Mouse (Mus musculus) urinary bladder, postnatal 25 days (tissue): Measurements from ENCODE around the gene Bsg.
"Not testable (repeated sequence)": the region's sequence is repeated elsewhere in the genome, so short reads cannot be mapped to it uniquely, and the experiment has no call there.

Experiments
- DNase-seq: peaks from one replicate; pipeline ENCODE4 v3.0.0; 2022; ENCODE audit warnings: low spot score

The Bsg gene

DNA sequence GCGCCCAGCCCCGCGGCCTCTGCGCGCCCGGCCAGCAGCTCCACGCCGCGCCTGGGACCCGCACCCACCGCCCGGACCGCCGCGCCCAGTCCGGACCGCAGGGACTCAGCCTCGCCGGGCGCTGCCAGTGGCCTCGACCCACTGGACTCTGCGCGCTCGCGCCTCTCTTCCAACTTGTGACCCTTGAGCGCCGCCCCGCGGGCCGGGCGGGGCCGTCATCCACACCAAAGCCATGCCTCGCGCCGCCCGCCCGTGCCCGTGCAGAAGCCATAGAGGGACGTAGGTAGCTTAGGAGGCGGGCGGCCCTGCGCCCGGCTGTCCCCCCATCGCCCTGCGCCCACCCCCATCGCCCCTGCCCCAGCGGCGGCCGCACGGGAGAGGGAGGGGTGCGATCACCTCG lies 31.1 kb downstream of the Bsg start:
- DNase-seq, result no peak

DNA sequence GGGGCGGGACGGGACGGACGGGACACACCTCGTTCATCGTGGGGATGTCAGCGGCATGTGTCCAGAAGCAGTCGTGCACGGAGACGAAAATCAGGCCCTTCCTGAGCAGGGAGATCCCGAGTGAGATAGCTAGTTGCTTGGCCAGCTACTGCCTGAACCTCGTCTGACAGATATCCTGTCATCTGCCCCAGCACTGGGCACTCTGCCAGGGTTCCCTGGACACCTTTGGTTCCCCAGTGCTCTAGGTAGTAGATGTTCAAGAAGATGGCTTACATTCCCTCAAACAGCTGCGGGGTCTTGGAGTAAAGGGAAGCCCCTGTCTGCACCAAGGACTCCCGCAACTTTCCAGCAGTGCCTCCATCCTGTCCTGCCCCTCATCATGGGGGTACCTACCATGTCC lies 32.4 kb downstream of the Bsg start:
- DNase-seq, result no peak

DNA sequence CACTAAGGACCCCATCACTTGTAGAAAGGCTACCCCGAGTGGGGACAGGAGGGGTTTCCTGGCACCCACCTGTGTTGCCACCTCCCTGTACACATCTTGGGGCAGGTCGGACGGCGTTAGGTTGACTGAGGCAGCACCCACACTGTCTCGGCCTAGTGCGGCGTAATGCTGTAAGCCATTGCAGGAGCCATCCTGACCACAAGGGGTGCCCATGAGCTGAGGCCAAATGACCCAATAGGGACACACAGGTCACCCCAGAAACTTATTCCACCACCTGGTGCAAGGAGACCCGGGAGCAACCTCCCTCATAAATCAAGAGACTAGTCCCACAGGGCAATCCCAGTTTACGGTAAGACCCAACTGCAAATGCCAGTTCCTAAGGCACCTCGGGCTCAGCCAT lies 34.0 kb downstream of the Bsg start:
- no peak for DNase-seq

DNA sequence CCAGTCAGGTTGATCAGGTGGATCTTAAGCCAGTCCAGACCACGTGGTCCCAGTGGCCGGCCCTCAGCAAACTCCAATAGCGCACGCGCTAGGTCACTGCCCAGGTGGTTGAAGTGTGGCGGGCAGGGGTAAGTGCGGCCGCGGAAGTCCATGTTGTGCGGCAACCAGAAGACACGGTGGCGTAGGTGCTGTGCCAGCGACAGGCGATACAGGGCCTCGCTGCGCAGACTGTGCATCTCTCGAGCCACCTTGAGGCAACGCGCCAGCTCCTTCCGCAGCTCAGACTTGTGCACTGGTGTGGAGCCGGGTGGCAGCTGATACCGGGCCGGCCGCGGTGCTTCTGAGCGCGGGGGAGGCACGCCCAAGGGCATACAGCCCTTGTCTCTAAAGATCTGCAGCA lies 34.9 kb downstream of the Bsg start:
- DNase-seq, result no peak

DNA sequence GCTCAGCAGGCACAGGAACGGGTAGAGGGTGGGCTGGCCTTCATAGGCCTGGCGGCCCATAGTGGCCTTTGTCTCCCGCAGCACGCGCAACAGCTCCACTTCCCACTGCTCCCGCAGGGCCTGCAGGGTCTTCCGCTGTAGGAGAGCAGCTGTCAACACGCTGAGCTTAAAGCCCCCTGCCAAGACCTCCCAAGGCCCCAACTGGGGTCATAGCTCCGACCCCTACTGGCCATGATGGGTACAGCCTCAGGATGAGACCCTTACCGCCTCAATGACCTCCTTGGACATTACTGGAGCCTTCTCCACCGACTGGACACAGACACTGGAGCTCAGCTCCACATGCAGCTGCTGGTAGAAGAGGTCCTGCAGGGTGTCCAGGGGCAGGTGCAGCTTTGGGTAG lies 36.6 kb downstream of the Bsg start:
- no peak for DNase-seq

DNA sequence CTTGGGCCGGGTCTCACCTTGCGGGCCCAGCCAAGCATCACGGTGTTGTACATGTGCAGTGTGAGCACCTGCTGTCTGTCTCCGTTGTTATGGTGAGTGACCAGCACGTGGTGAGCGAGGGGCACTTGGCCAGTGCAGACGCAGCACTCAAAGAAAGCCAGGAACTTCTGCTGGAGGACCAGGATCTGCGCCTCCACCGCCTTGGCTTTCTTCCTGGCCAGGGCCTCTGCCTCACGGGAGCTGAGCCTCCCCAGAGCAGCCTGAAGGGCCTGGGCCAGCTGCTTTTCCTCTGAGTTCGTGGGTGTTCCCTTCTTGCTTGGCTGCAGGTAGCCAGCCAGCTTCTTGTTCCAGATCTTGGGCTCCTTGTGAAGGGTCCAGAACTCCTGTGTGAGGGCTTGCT lies 38.9 kb downstream of the Bsg start:
- DNase-seq, result no peak

DNA sequence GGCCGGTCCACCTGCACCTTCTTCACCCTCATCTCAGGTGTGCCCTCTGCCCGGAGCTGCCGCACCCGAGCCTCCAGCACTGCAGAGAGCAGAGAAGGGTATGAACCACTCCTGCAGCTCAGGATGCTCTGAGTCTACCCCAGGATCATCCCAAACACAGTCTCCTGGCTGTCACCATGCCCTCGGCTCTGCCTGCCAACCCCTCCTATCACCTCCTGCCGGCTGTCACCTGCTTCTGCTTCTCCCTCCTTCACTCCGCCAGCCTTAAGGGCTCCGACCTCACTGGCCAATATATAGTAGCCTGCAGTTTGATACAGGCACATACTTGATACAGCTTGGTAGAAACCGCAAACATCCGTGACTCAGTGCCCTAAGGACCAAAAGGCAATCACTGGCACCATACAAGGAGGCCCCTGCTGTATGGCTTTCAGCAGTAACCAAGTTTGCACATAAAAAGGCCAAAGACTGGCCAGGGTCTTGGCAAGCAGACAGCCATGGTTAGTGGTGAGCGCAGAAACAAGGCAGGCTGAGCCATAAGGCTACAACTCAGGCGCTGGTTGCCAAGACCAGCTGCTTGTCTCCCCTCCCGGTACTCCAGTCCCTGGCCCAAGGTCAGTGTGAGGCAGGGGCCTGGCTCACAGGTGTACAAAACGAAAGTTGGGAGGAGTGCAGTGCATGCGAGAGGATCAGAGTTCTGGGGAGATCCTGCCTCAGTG lies 39.5 kb downstream of the Bsg start:
- DNase-seq, result no peak

DNA sequence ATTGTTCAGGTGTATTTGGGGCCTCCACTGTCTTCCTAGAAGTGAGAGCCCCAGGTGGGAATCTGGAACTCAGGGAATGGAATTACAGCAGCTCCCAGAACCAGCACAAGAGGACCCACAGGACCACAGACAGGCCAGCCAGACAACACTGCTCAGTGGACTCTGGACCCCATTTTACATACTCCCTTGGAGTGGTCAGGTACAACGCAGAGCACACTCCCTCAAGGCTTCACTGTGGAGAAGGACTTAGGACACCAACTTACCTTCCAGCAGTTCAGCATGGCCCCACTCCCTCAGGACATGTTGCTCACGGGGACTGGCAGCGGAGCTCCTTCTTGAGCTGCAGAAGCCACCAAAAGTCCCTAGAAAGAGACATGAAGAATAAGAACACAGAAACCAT lies 41.1 kb downstream of the Bsg start:
- DNase-seq, result no peak

DNA sequence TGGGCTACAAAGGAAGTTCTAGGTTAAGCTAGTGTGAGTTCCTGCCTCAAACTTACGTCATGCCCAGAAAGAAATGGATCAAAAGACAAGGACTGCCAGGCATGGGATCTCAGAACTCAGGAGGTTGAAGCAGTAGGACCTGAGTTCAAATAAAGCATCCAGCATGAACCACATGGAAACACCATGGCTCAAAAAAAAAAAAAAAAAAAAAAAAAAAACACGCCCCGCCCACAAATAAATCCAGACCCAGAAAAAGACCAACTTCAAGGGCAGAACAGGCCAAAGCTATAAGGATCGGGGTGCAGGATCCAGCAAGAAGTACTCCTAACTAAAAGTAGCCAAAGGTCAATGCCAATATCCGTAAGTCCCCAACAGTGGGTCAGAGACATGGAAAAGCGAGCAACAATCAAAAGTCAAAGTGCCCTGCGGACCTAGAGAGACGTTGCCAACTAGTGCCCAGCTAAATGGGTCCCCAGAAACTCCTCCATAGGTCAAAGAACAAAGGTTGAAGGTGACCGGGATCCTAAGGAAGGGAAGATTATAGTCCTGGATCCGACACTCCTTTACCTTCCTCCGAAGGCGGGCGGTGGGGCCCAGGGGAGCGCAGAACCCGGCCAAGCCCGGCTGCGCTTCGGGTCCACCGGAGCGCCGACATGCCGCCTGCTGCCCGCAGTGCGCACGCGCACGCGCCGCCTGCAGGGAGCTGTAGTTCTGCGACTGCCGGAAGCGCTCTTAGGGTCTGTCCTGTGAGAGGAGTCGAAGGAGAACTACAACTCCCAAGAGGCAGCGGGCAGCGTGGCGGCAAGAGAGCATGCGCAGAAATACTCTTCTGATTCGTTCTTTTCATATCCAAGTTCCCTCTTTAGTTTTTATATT lies 41.8 kb downstream of the Bsg start, which contains the start of gene Polrmt:
TSS of gene Polrmt (minus strand) at position 684 of the 876 bp plus-strand sequence.
- peak; percentile 84 for DNase-seq

DNA sequence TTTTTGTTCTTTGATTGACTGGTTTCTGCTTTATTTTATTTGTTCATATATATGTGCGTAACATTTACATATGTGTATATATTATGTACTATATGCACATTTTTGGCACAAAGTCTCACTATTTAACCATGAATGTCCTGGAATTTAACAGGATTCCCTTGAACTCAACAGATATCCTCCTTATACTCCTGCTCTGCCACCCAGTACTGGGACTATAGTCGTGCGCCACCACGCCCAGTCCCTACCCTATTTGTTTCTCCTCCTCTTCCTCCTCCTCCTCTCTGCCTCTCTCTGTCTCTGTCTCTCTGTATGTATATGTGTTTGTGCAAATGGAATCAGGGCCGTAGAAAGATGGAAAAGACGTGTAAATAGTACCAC lies 42.5 kb downstream of the Bsg start:
- no peak for DNase-seq

DNA sequence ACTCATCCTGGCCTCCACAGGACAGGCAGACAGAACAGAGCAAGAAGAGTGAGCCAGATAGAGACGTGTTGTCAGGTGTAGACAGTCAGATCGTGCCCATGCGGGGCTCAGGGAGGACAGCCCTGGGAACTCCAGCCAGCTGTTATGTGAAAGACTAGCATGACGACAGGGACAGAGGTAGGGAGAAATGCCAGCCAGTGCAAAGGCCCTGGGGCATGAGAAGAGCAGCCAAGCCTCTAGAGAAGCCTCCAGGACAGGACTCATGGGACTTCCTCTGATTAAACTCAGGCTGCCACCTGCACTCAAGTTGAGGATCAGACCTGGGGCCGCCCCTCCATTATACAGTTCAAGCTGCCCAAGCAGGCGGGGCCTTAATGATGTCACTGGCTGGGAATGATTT lies 44.2 kb downstream of the Bsg start:
- no peak for DNase-seq

DNA sequence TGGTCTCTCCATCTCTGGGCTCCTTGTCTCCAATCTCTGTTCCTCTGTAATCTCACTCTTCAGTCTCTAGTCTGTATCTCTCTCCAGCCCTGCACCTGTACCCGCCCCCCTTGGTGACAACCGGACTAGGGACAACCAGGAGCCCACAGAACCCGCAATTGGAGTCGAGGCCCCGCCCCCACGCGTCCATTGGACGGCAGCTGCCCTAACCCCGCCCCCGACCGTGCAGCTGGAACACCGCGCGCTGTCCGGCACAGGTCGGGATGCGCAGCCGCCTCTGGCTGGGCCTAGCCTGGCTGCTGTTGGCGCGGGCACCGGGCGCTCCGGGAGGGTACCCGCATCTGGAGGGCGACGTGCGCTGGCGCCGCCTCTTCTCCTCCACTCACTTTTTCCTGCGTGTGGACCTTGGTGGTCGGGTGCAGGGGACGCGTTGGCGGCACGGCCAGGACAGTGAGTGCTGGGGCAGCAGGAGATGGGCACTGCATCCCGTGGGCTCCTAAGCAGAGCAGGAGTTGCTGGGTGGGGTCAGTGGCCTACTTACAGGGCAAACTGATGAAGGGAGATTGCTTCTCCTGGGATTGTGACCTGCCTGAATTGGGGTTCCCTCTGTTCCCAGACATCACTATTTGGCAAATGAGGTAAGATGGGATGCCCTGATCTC lies 50.7 kb downstream of the Bsg start, which contains the start of gene Fgf22:
TSS of gene Fgf22 (plus strand) at position 221 of the 661 bp plus-strand sequence.
- no peak for DNase-seq

DNA sequence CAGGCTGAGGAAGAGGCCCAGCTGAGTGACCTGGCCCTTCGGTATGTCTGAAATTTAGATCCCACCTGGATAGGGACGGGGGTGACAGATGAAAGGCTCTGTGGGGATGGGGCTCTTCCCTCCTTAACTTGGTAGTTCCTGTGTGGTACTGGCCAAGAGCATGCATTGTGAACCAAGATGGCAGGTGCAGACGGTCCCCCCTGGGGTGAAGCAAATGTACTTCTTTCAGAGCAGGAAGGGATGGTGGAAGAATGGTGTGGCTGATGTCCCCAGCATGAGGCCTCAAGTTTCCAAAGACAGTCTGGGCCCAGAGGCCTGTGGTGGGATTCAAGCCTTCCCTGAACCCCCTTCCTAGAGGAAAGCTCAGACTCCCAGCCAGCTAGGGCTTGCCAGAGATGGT lies 51.6 kb downstream of the Bsg start:
- no peak for DNase-seq

DNA sequence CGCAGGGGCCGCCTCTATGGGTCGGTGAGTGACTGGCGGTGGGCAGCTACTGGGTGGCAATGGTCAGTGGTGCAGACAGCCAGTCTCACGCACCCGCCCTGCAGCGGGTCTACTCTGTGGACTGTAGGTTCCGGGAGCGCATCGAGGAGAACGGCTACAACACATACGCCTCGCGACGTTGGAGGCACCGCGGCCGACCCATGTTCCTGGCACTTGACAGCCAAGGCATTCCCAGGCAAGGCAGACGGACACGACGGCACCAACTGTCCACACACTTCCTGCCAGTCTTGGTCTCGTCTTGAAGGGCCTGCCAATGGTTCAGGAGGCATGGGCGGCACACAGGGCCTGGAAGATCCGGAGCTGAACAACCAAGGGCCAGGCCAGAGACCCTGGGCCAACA lies 52.4 kb downstream of the Bsg start:
- DNase-seq, result no peak

DNA sequence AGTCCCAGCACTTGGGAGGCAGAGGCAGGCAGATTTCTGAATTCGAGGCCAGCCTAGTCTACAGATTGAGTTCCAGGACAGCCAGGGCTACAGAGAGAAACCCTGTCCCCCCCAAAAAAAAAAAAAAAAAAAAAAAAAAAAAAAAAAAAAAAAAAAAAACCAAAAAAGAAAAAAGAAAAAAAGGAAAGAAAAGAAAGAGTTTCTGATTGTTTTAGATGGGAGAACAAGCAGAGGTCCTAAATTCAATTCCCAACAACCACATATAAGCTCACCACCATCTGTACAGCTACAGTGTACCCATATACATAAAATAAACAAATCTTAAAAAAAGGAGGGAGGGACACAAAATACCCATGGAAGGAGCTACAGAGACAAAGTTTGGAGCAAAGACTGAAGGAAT lies 55.4 kb downstream of the Bsg start:
- DNase-seq, result not testable (repeated sequence)

DNA sequence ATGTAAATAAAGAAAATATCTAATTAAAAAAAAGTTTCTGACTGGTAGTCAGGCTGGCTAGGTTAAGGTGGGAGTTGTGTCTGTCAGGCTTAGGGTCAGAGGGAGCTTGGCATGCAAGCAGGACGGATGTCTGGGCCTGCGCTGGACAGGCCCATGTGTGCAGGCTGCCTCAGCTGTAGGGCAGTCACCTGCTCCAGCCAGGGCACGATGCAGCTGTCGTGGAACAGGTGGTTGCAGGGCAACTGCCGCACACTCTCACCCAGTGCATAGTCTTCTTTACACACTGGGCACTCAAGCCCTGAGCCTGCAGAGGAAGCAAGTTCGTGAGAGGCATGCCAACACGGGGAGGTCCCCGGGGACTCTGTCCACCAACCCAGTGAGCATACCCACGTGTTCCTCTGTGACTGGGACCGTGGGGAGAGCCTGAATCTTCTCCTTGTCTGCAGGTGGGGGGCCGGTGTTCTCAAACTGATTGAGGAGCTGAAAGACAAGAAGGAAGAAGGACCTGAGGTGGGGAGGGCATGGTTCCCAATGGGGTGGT lies 56.4 kb downstream of the Bsg start:
- DNase-seq, result no peak
